Mouse (Mus musculus) embryonic fibroblast, embryonic 13.5 days (primary cell): Measurements from ENCODE around the gene Trpm8.

Experiments
- CTCF ChIP-seq: IDR thresholded peaks from 2 replicates; pipeline ENCODE4 v1.5.1; 2011; ENCODE audit warnings: mild to moderate bottlenecking, control low read depth, low read length, moderate library complexity, borderline replicate concordance; ENCODE audit not compliant: insufficient read depth
- POLR2A ChIP-seq: IDR thresholded peaks from 2 replicates; pipeline ENCODE4 v1.6.1; 2011; ENCODE audit warnings: low read depth, mild to moderate bottlenecking, control low read depth, low read length, moderate library complexity

DNA sequence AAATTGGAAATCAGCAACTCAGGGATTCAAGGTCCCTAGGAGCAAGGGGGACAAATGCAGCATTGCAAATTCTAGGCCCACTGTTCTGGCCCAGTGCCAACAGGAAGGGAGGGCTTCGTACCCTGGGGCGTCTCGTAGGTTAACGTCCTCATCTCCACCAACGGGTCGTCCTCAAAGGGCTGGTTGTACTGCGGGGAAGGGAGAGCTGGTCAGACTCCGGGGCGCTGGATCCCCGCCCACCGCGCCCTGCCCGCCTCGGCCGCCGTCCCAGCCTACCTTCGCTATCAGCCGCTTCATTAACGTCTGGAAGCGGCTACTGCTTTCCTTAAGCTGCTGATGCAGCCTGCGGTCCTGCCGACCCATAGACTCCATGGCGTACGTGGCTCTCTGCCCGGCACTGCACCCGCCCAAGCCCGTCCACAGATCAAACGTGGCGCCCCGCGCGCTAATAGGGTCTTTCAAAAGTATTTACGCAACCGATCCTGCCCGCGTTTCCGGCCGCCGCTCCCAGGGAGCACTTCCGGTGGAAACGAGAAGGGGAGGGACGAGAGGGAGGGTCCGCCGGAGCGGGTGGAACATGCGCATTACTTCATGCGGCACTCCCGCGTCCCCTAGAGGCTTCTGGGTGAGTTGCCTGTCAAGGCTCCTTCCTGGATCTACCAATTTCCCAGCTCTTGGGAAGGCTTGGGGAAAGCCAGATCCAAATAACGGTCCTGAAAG lies at the start of gene Trpm8, which contains the start of gene Hjurp:
- TF ChIP-seq CTCF (no peak), POLR2A (no peak)
